Mouse (Mus musculus) CH12.LX (cell line): Measurements from ENCODE around the gene Cenpm. TPM values are rescaled to one million over a fixed set of nuclear protein-coding genes. Genes with fewer than 3 reads are reported as not detected.

Experiments
- DNase-seq: peaks from one replicate; pipeline ENCODE4 v3.0.0-alpha.2; 2013; ENCODE audit errors: extremely low read depth
- H3K27ac ChIP-seq: 2 replicates; pipeline ENCODE4 v1.5.1; 2012; ENCODE audit warnings: low read depth, mild to moderate bottlenecking, control low read depth, moderate library complexity; ENCODE audit not compliant: insufficient read depth
- H3K27me3 ChIP-seq: replicated peaks from 2 replicates; pipeline ENCODE3; 2012; ENCODE audit warnings: inconsistent platforms
- H3K36me3 ChIP-seq, 2 experiments: replicated peaks in 1 of 2; 2 replicates each; pipeline versions ENCODE3 to v1.6.1; 2012; ENCODE audit warnings: inconsistent platforms in 1 of 2, low read length in 1 of 2, mild to moderate bottlenecking in 1 of 2, mixed read lengths in 1 of 2, moderate library complexity in 1 of 2; ENCODE audit not compliant: control insufficient read depth in 1 of 2, insufficient read depth in 1 of 2
- H3K4me1 ChIP-seq, 2 experiments: 2 replicates each; pipeline ENCODE4 v1.6.1; 2012; ENCODE audit warnings: inconsistent platforms in 1 of 2, moderate library complexity in 1 of 2; ENCODE audit not compliant: insufficient read depth in 2 of 2, control insufficient read depth in 1 of 2
- H3K4me2 ChIP-seq: 2 replicates; pipeline ENCODE4 v1.6.1; 2012; ENCODE audit warnings: low read depth, mild to moderate bottlenecking, control low read depth; ENCODE audit not compliant: poor library complexity, insufficient read depth, severe bottlenecking
- H3K4me3 ChIP-seq, 3 experiments: fragments of 150-350 bp in 1 of 3; sonication (generic) in 1 of 3; replicated peaks in 1 of 3; 2 replicates each; pipeline versions ENCODE3 to v1.5.1; 2011 to 2012; ENCODE audit warnings: low read depth in 2 of 3, low read length in 2 of 3, mild to moderate bottlenecking in 2 of 3, moderate library complexity in 2 of 3, control low read depth in 1 of 3, improper control_type of control experiment in 1 of 3, inconsistent platforms in 1 of 3, mixed read lengths in 1 of 3; ENCODE audit not compliant: poor library complexity in 1 of 3
- H3K79me2 ChIP-seq: replicated peaks from 2 replicates; pipeline ENCODE4 v1.6.1; 2012; ENCODE audit warnings: mild to moderate bottlenecking, moderate library complexity; ENCODE audit not compliant: control insufficient read depth, poor library complexity, insufficient read depth, severe bottlenecking; ENCODE audit errors: extremely low read depth
- H3K9ac ChIP-seq: 2 replicates; pipeline ENCODE4 v1.6.1; 2012; ENCODE audit warnings: low read depth, mild to moderate bottlenecking, control low read depth, moderate library complexity; ENCODE audit not compliant: insufficient read depth
- H3K9me3 ChIP-seq: replicated peaks from 2 replicates; pipeline ENCODE3; 2012; ENCODE audit warnings: low read length, inconsistent platforms, mixed read lengths
- BHLHE40 ChIP-seq: IDR thresholded peaks from 2 replicates; pipeline ENCODE4 v1.6.1; 2011; ENCODE audit warnings: mild to moderate bottlenecking, low read depth, low read length, improper control_type of control experiment
- CHD1 ChIP-seq: IDR thresholded peaks from 2 replicates; pipeline ENCODE4 v1.6.1; 2012; ENCODE audit warnings: low read depth, low read length, improper control_type of control experiment, inconsistent platforms
- CHD2 ChIP-seq: IDR thresholded peaks from 2 replicates; pipeline ENCODE4 v1.6.1; 2011; ENCODE audit warnings: low read length, improper control_type of control experiment
- CTCF ChIP-seq, 2 experiments: IDR thresholded peaks in 1 of 2; conservative IDR thresholded peaks in 1 of 2; 2 replicates each; pipeline ENCODE4 v1.5.1; 2011 to 2012; ENCODE audit warnings: low read depth in 2 of 2, low read length in 2 of 2, improper control_type of control experiment in 1 of 2, inconsistent platforms in 1 of 2, mild to moderate bottlenecking in 1 of 2, moderate library complexity in 1 of 2
- ELF1 ChIP-seq: IDR thresholded peaks from 2 replicates; pipeline ENCODE4 v1.6.1; 2014; ENCODE audit warnings: low read depth, mild to moderate bottlenecking, inconsistent platforms, low read length, improper control_type of control experiment
- EP300 ChIP-seq: IDR thresholded peaks from 2 replicates; pipeline ENCODE4 v1.6.1; 2011; ENCODE audit warnings: low read length, improper control_type of control experiment
- ETS1 ChIP-seq: conservative IDR thresholded peaks from 2 replicates; pipeline ENCODE4 v1.6.1; 2012; ENCODE audit warnings: low read depth, mild to moderate bottlenecking, inconsistent platforms, low read length, improper control_type of control experiment, moderate library complexity
- GABPA ChIP-seq: IDR thresholded peaks from 2 replicates; pipeline ENCODE4 v1.6.1; 2012; ENCODE audit warnings: low read depth, low read length, improper control_type of control experiment, inconsistent platforms; ENCODE audit not compliant: insufficient replicate concordance
- HCFC1 ChIP-seq: IDR thresholded peaks from 2 replicates; pipeline ENCODE4 v1.6.1; 2012; ENCODE audit warnings: low read depth, mild to moderate bottlenecking, inconsistent platforms, low read length, improper control_type of control experiment
- IRF4 ChIP-seq: IDR thresholded peaks from 2 replicates; pipeline ENCODE4 v1.6.1; 2014; ENCODE audit warnings: low read depth, mild to moderate bottlenecking, inconsistent platforms, low read length, improper control_type of control experiment
- JUN ChIP-seq: IDR thresholded peaks from 2 replicates; pipeline ENCODE4 v1.6.1; 2011; ENCODE audit warnings: low read depth, mild to moderate bottlenecking, low read length, improper control_type of control experiment, moderate library complexity; ENCODE audit not compliant: insufficient read depth
- KAT2A ChIP-seq: IDR thresholded peaks from 2 replicates; pipeline ENCODE4 v1.6.1; 2012; ENCODE audit warnings: low read length, improper control_type of control experiment, inconsistent platforms; ENCODE audit not compliant: insufficient replicate concordance
- MAFK ChIP-seq: IDR thresholded peaks from 2 replicates; pipeline ENCODE4 v1.6.1; 2011; ENCODE audit warnings: low read length, improper control_type of control experiment; ENCODE audit not compliant: insufficient replicate concordance
- MAX ChIP-seq: IDR thresholded peaks from 2 replicates; pipeline ENCODE4 v1.6.1; 2011; ENCODE audit warnings: low read length, improper control_type of control experiment
- MAZ ChIP-seq: IDR thresholded peaks from 2 replicates; pipeline ENCODE4 v1.6.1; 2012; ENCODE audit warnings: low read depth, mild to moderate bottlenecking, inconsistent platforms, low read length, improper control_type of control experiment, moderate library complexity
- MEF2A ChIP-seq: IDR thresholded peaks from 2 replicates; pipeline ENCODE4 v1.6.1; 2014; ENCODE audit warnings: low read depth, mild to moderate bottlenecking, inconsistent platforms, low read length, improper control_type of control experiment, borderline replicate concordance
- MXI1 ChIP-seq: IDR thresholded peaks from 2 replicates; pipeline ENCODE4 v1.6.1; 2011; ENCODE audit warnings: mild to moderate bottlenecking, low read depth, low read length, improper control_type of control experiment
- MYC ChIP-seq: IDR thresholded peaks from 2 replicates; pipeline ENCODE4 v1.6.1; 2011; ENCODE audit warnings: low read depth, mild to moderate bottlenecking, improper control_type of control experiment, low read length
- NRF1 ChIP-seq: IDR thresholded peaks from 2 replicates; pipeline ENCODE4 v1.6.1; 2014; ENCODE audit warnings: low read depth, mild to moderate bottlenecking, inconsistent platforms, low read length, improper control_type of control experiment, moderate library complexity
- PAX5 ChIP-seq: IDR thresholded peaks from 2 replicates; pipeline ENCODE4 v1.6.1; 2012; ENCODE audit warnings: low read length, inconsistent platforms, mixed read lengths
- POLR2A ChIP-seq: IDR thresholded peaks from 2 replicates; pipeline ENCODE4 v1.6.1; 2011; ENCODE audit warnings: low read depth, mild to moderate bottlenecking, improper control_type of control experiment, low read length
- POLR2AphosphoS2 ChIP-seq: IDR thresholded peaks from 2 replicates; pipeline ENCODE4 v1.6.1; 2011; ENCODE audit warnings: low read depth, low read length, improper control_type of control experiment
- RAD21 ChIP-seq: IDR thresholded peaks from 2 replicates; pipeline ENCODE4 v1.6.1; 2011; ENCODE audit warnings: low read depth, mild to moderate bottlenecking, low read length, improper control_type of control experiment, moderate library complexity
- RCOR1 ChIP-seq: conservative IDR thresholded peaks from 2 replicates; pipeline ENCODE4 v1.6.1; 2012; ENCODE audit warnings: low read depth, mild to moderate bottlenecking, inconsistent platforms, low read length, improper control_type of control experiment
- SIN3A ChIP-seq: IDR thresholded peaks from 2 replicates; pipeline ENCODE4 v1.6.1; 2012; ENCODE audit warnings: low read length, improper control_type of control experiment, inconsistent platforms
- SMC3 ChIP-seq: IDR thresholded peaks from 2 replicates; pipeline ENCODE4 v1.6.1; 2011; ENCODE audit warnings: low read depth, low read length, improper control_type of control experiment
- TBP ChIP-seq: conservative IDR thresholded peaks from 2 replicates; pipeline ENCODE4 v1.6.1; 2011; ENCODE audit warnings: low read depth, low read length, improper control_type of control experiment
- TCF12 ChIP-seq: IDR thresholded peaks from 2 replicates; pipeline ENCODE4 v1.6.1; 2014; ENCODE audit warnings: low read depth, mild to moderate bottlenecking, inconsistent platforms, low read length, improper control_type of control experiment
- UBTF ChIP-seq: IDR thresholded peaks from 2 replicates; pipeline ENCODE4 v1.6.1; 2012; ENCODE audit warnings: low read depth, mild to moderate bottlenecking, inconsistent platforms, low read length, improper control_type of control experiment, moderate library complexity
- USF1 ChIP-seq: IDR thresholded peaks from 2 replicates; pipeline ENCODE4 v1.6.1; 2014; ENCODE audit warnings: low read depth, mild to moderate bottlenecking, inconsistent platforms, low read length, improper control_type of control experiment
- USF2 ChIP-seq: conservative IDR thresholded peaks from 2 replicates; pipeline ENCODE4 v1.6.1; 2011; ENCODE audit warnings: low read depth, low read length, improper control_type of control experiment
- ZC3H11A ChIP-seq: IDR thresholded peaks from 2 replicates; pipeline ENCODE4 v1.6.1; 2012; ENCODE audit warnings: low read depth, mild to moderate bottlenecking, inconsistent platforms, low read length, improper control_type of control experiment
- ZKSCAN1 ChIP-seq: IDR thresholded peaks from 2 replicates; pipeline ENCODE4 v1.6.1; 2012; ENCODE audit warnings: low read depth, inconsistent platforms, low read length, improper control_type of control experiment, borderline replicate concordance
- ZMIZ1 ChIP-seq: IDR thresholded peaks from 2 replicates; pipeline ENCODE4 v1.6.1; 2012; ENCODE audit warnings: low read depth, mild to moderate bottlenecking, inconsistent platforms, low read length, improper control_type of control experiment
- ZNF384 ChIP-seq: IDR thresholded peaks from 2 replicates; pipeline ENCODE4 v1.6.1; 2012; ENCODE audit warnings: low read depth, low read length, improper control_type of control experiment, inconsistent platforms
- dilution Hi-C: fragments of 300-500 bp; cut with MboI; formaldehyde crosslinking; loops from 2 replicates; pipeline ENCODE4 v1.14.3; 2020; ENCODE audit warnings: low sequenced_read_pairs; ENCODE audit not compliant: extremely low pct_unique_long_range_greater_than_20kb, extremely low pct_ligation_motif_present
- in situ Hi-C: fragments of 300-500 bp; cut with MboI; formaldehyde crosslinking; loops from 3 replicates; pipeline ENCODE4 v1.14.3; 2019; ENCODE audit warnings: low sequenced_read_pairs, low pct_ligation_motif_present, low pct_unique_long_range_greater_than_20kb, mixed read lengths
- polyA plus RNA-seq: library from polyadenylated mRNA; unstranded; fragments of >175 nt; gene quantifications from 2 replicates; pipeline ENCODE4 v1.2.1, GENCODE M21; 2012; ENCODE audit warnings: low read depth; ENCODE audit not compliant: insufficient read length
- total RNA-seq, 2 experiments: library from RNA; depleted of rRNA; stranded (reverse); fragments of 300-350 nt in 1 of 2; fragments of >200 nt in 1 of 2; gene quantifications; 2 replicates each; pipeline ENCODE4 v1.2.3; 2012 to 2014

Gene Cenpm
- total and polyA plus RNA-seq, 3 experiments: 22.8 to 39.6 (median 34.2) TPM

DNA sequence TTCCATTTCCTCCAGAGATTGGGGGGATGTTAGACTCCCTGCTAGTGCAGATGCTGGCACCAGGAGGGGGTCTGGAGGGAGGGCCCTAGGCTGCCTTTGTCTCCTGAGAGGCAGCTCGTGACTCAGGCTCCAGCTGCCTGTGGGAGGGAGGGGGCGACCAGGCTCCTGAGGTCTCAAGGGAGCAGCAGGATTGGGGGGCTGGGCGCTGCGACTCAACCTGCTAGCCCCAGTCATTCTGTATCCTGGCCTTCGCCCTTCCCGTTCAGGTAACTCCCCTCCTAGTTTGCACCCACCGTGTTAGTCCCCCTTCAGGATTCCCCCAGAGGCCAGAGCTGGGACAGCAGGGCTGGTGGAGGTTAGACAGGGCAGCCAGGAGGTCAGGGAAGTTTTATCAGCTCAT lies 27.5 kb downstream of the Cenpm start:
- Histone ChIP-seq H3K9ac (peak overlapping the region; percentile 93), H3K27me3 (no peaks in the 10 kb centered on the region), H3K4me1 (peaks cover 18 to 68% of the 10 kb centered on the region in 2 experiments), H3K79me2 (peaks cover 29% of the 10 kb centered on the region), H3K4me3 (peak overlapping the region; percentile 57 to 75 (median 63)), H3K9me3 (no peaks in the 10 kb centered on the region), H3K36me3 (peaks cover under 1 to 8% of the 10 kb centered on the region in 2 experiments), H3K4me2 (peak overlapping the region; percentile 89), H3K27ac (peak overlapping the region; percentile 99)
- dilution Hi-C loops (no loop called here), in situ Hi-C loops (loop anchor here (10.0 kb wide), 1 partner anchor 72 kb away; the partner anchor contains the start of gene Srebf2)
- TF ChIP-seq USF2: no peak
- peak; percentile 74; the same call in 1 of the 2 replicates for TF ChIP-seq IRF4
- no peak; the same call in 1 of the 2 replicates for TF ChIP-seq ELF1
- TF ChIP-seq ZMIZ1: peak; percentile 80; the same call in 1 of the 2 replicates
- TF ChIP-seq CHD2: peak; percentile 87
- no peak for TF ChIP-seq MYC
- peak; percentile 26; the same call in 1 of the 2 replicates for TF ChIP-seq TBP
- 0 out of 2 replicates have a peak, but pooled peaks have one; percentile 27 for TF ChIP-seq RCOR1
- no peak for TF ChIP-seq GABPA
- TF ChIP-seq CTCF (conservative IDR thresholded peaks at IDR 0.05 in 1 of 2, IDR thresholded peaks at IDR 0.05 in 1 of 2; ENCODE audit: low read depth in 2 of 2, low read length in 2 of 2): peak in 1 of 2 experiments; percentile 51; a peak in 2 of 4 replicates
- TF ChIP-seq MXI1: peak; percentile 65
- no peak for TF ChIP-seq NRF1
- TF ChIP-seq KAT2A: peak; percentile 72; the same call in 1 of the 2 replicates
- TF ChIP-seq MAZ: peak; percentile 96
- peak; percentile 98 for TF ChIP-seq BHLHE40
- TF ChIP-seq USF1: peak; percentile 13; the same call in 1 of the 2 replicates
- TF ChIP-seq SIN3A: peak; percentile 86
- TF ChIP-seq EP300: peak; percentile 72
- peak; percentile 47; the same call in 1 of the 2 replicates for TF ChIP-seq CHD1
- peak; percentile 25; the same call in 1 of the 2 replicates for TF ChIP-seq SMC3
- peak; percentile 29; the same call in 1 of the 2 replicates for TF ChIP-seq ZNF384
- peak; percentile 53; the same call in 1 of the 2 replicates for TF ChIP-seq MAX
- TF ChIP-seq POLR2A: peak; percentile 54
- TF ChIP-seq HCFC1: 0 out of 2 replicates have a peak, but pooled peaks have one; percentile 43
- peak; percentile 90 for TF ChIP-seq ETS1
- TF ChIP-seq MEF2A: peak; percentile 75
- peak; percentile 79 for TF ChIP-seq UBTF
- no peak for TF ChIP-seq JUN
- no peak for TF ChIP-seq POLR2AphosphoS2
- 0 out of 2 replicates have a peak, but pooled peaks have one; percentile 19 for TF ChIP-seq MAFK
- TF ChIP-seq RAD21: no peak; the same call in none of the 2 replicates
- no peak for TF ChIP-seq ZC3H11A
- peak; percentile 96 for TF ChIP-seq TCF12
- TF ChIP-seq ZKSCAN1: no peak
- TF ChIP-seq PAX5: no peak
- peak; percentile 86 for DNase-seq
